Mouse (Mus musculus) hindbrain, embryonic 10.5 days (tissue): ENCODE results near the gene Ndufa12. TPM values are rescaled to one million over a fixed set of nuclear protein-coding genes. Genes with fewer than 3 reads are reported as not detected.
A peak's percentile ranks its signal among the peaks of the same experiment; 100 is the strongest.

ENCODE experiments used
- DNase-seq: peaks from one replicate; pipeline ENCODE4 v3.0.0-alpha.2; 2017; ENCODE audit warnings: low spot score
- H3K27ac ChIP-seq: fragments of 300-500 bp; sonication (generic); 2 replicates; pipeline ENCODE4 v1.5.1; 2016; ENCODE audit warnings: mild to moderate bottlenecking, moderate library complexity
- H3K27me3 ChIP-seq: fragments of 300-500 bp; sonication (generic); 2 replicates; pipeline ENCODE4 v1.6.1; 2016; ENCODE audit warnings: mild to moderate bottlenecking; ENCODE audit not compliant: poor library complexity, insufficient read depth, severe bottlenecking
- H3K36me3 ChIP-seq: fragments of 300-500 bp; sonication (generic); 2 replicates; pipeline ENCODE4 v1.6.1; 2016; ENCODE audit warnings: mild to moderate bottlenecking, moderate library complexity
- H3K4me1 ChIP-seq: fragments of 300-500 bp; sonication (generic); replicated peaks from 2 replicates; pipeline ENCODE4 v1.6.1; 2016; ENCODE audit warnings: mild to moderate bottlenecking
- H3K4me3 ChIP-seq: fragments of 300-500 bp; sonication (generic); 2 replicates; pipeline ENCODE4 v1.5.1; 2016; ENCODE audit warnings: mild to moderate bottlenecking, moderate library complexity
- H3K9me3 ChIP-seq: fragments of 300-500 bp; sonication (generic); 2 replicates; pipeline ENCODE4 v1.6.1; 2016; ENCODE audit warnings: mild to moderate bottlenecking, moderate library complexity
- WGBS: fragments of 180-500 bp; shearing (Covaris S2); methylation state at CpG from one replicate; pipeline ENCODE4 v1.1.7; 2016; 5-methylcytosine and 5-hydroxymethylcytosine counted together
- polyA plus RNA-seq: library from polyadenylated mRNA; unstranded; fragments of >200 nt; fragmentation: Nextera tagmentation; extraction: Ambion mirVana; gene quantifications from 2 replicates; pipeline ENCODE4 v1.2.1, GENCODE M21; 2016

Gene Ndufa12
- polyA plus RNA-seq, 1 experiment from 2014 or later = 616 TPM

GRCm38 (mm10) chr10:94247748-94248349, 49.3 kb downstream of the Ndufa12 start:
- Histone ChIP-seq H3K27me3 (no peaks in the 10 kb centered on the region), H3K36me3 (no peaks in the 10 kb centered on the region), H3K27ac (peak overlapping the region; percentile 8; the same call in 1 of the 2 replicates), H3K4me3 (no peak overlapping the region), H3K4me1 (peaks cover 10% of the 10 kb centered on the region), H3K9me3 (0 out of 2 replicates have a peak, but pooled peaks cover 2% of the 10 kb centered on the region)
- no peak for DNase-seq
- 89% methylated on average over 7 of the region's 7 CpGs for WGBS

GRCm38 (mm10) chr10:94249575-94250456, 51.3 kb downstream of the Ndufa12 start:
- Histone ChIP-seq H3K27ac (peak overlapping the region; percentile 36; the same call in 1 of the 2 replicates), H3K4me1 (peaks cover 10% of the 10 kb centered on the region), H3K36me3 (no peaks in the 10 kb centered on the region), H3K27me3 (no peaks in the 10 kb centered on the region), H3K4me3 (no peak overlapping the region), H3K9me3 (no peaks in the 10 kb centered on the region)
- WGBS = 60% methylated on average over 22 of the region's 22 CpGs
- peak; percentile 45 for DNase-seq

- no peak for DNase-seq
- no peak overlapping the region for H3K27ac ChIP-seq
- no peaks in the 10 kb centered on the region for H3K9me3 ChIP-seq
- H3K4me3 ChIP-seq = no peak overlapping the region
- WGBS = 72% methylated on average over 17 of the region's 17 CpGs
- no peaks in the 10 kb centered on the region for H3K27me3 ChIP-seq
- peaks cover 14% of the 10 kb centered on the region for H3K4me1 ChIP-seq
- H3K36me3 ChIP-seq = no peaks in the 10 kb centered on the region
Measured at GRCm38 (mm10) chr10:94253260-94253807, 54.8 kb downstream of the Ndufa12 start.

DNA sequence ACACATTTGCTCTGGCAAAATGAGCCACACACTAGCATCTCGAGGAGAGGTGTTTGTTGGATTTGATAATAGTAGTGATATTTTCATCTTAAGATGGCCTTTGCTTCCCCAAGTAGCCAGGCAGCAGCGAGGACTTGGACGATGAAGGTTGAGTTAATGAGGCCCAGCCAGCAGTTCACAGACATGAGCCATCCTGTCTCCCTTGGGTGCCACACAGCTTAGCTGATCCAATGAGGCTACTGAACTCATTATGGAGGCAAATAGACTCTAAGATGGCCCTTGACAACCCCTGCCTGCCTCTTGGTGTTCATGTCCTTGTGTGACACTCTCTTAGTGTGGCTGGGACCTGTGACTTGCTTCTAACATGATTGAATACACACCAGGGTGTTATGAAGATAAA, 56.2 kb downstream of the Ndufa12 start:
- no peak for DNase-seq
- no peaks in the 10 kb centered on the region for H3K9me3 ChIP-seq
- no peaks in the 10 kb centered on the region for H3K36me3 ChIP-seq
- WGBS = 82% methylated on average over 3 of the region's 3 CpGs
- no peak overlapping the region for H3K4me3 ChIP-seq
- H3K4me1 ChIP-seq = peaks cover 8% of the 10 kb centered on the region
- H3K27me3 ChIP-seq = no peaks in the 10 kb centered on the region
- no peak overlapping the region for H3K27ac ChIP-seq

GRCm38 (mm10) chr10:94255744-94256143, 57.2 kb downstream of the Ndufa12 start:
- Histone ChIP-seq H3K27ac (no peak overlapping the region), H3K27me3 (no peaks in the 10 kb centered on the region), H3K9me3 (no peaks in the 10 kb centered on the region), H3K4me1 (0 out of 2 replicates have a peak, but pooled peaks cover 4% of the 10 kb centered on the region), H3K36me3 (no peaks in the 10 kb centered on the region), H3K4me3 (no peak overlapping the region)
- no peak for DNase-seq
- 62% methylated on average over 6 of the region's 6 CpGs for WGBS

DNA sequence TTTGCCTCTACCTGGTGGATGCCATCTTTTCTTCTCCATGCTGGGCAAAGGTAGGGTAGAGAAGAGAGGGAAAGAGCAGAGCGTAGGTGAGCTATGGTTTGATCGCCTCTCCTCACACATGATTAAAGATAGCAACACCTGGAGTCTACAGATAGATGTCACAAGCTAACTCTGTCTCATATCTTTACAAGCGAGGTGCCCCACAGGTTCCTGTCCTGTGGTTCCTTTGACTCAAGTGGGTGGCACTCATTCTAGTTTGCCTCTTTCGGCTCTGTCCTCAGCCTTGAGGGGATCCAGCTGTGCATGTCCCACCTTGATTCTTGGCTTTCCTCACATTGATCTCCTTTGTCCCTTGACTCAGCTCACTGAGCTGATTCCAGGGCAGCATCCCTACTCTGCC, 58.0 kb downstream of the Ndufa12 start:
- WGBS = 92% methylated on average over 4 of the region's 4 CpGs

DNA sequence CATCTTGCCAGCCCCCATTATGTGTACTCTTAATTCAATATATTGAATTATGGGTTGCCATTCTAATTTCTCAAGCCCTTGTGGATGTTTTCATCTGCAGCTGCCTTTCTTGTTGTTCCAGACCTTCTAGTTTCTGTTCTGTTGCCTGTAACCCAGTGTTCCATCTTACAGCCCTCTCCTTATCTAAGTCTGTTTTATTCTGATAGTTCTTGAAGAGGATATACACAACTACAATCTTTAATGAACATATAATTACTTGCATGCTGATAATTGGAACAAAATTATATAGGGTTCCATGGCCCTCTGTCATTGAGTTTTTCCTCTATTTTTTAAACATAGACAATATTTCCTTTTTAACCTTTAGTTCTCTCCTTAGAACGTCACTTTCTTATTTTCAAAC, 62.0 kb downstream of the Ndufa12 start:
- Histone ChIP-seq H3K27me3 (no peaks in the 10 kb centered on the region), H3K9me3 (no peaks in the 10 kb centered on the region), H3K36me3 (no peaks in the 10 kb centered on the region), H3K27ac (no peak overlapping the region), H3K4me3 (no peak overlapping the region), H3K4me1 (0 out of 2 replicates have a peak, but pooled peaks cover 4% of the 10 kb centered on the region)
- WGBS = 80% methylated on average over 1 of the region's 1 CpGs
- no peak for DNase-seq

More for the DNA sequence above, 58.0 kb downstream of the Ndufa12 start:
- H3K36me3 ChIP-seq = no peaks in the 10 kb centered on the region
- no peaks in the 10 kb centered on the region for H3K9me3 ChIP-seq
- no peak overlapping the region for H3K27ac ChIP-seq
- no peak for DNase-seq
- H3K4me1 ChIP-seq = 0 out of 2 replicates have a peak, but pooled peaks cover 4% of the 10 kb centered on the region
- no peak overlapping the region for H3K4me3 ChIP-seq
- no peaks in the 10 kb centered on the region for H3K27me3 ChIP-seq

DNA sequence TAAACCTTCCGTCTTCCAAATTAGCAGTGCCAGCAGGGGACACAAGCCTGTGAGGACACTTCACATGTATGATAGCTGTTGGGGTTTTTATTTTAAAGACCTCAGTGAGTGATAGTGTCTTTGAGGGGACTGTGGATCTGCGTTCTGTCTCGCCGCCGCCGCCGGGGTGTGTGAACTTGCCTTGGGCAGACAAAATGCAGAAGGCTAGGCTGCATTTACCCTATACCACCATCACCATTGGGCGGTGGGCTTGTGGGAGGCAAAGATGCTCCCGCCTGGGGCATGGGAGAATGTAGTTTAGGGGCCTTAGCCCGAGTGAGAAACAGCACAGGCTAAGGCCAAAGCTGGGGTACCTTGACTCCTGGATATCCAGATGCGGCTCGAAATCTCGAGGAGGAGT, 64.1 kb downstream of the Ndufa12 start:
- Histone ChIP-seq H3K9me3 (no peaks in the 10 kb centered on the region), H3K4me1 (peaks cover 8% of the 10 kb centered on the region), H3K27me3 (no peaks in the 10 kb centered on the region), H3K27ac (no peak overlapping the region), H3K4me3 (no peak overlapping the region), H3K36me3 (no peaks in the 10 kb centered on the region)
- no peak for DNase-seq
- WGBS = 92% methylated on average over 13 of the region's 13 CpGs

GRCm38 (mm10) chr10:94263211-94263610, 64.7 kb downstream of the Ndufa12 start:
- Histone ChIP-seq H3K9me3 (no peaks in the 10 kb centered on the region), H3K36me3 (no peaks in the 10 kb centered on the region), H3K27ac (no peak overlapping the region), H3K27me3 (no peaks in the 10 kb centered on the region), H3K4me1 (peaks cover 8% of the 10 kb centered on the region), H3K4me3 (no peak overlapping the region)
- 75% methylated on average over 3 of the region's 3 CpGs for WGBS
- DNase-seq = no peak

DNA sequence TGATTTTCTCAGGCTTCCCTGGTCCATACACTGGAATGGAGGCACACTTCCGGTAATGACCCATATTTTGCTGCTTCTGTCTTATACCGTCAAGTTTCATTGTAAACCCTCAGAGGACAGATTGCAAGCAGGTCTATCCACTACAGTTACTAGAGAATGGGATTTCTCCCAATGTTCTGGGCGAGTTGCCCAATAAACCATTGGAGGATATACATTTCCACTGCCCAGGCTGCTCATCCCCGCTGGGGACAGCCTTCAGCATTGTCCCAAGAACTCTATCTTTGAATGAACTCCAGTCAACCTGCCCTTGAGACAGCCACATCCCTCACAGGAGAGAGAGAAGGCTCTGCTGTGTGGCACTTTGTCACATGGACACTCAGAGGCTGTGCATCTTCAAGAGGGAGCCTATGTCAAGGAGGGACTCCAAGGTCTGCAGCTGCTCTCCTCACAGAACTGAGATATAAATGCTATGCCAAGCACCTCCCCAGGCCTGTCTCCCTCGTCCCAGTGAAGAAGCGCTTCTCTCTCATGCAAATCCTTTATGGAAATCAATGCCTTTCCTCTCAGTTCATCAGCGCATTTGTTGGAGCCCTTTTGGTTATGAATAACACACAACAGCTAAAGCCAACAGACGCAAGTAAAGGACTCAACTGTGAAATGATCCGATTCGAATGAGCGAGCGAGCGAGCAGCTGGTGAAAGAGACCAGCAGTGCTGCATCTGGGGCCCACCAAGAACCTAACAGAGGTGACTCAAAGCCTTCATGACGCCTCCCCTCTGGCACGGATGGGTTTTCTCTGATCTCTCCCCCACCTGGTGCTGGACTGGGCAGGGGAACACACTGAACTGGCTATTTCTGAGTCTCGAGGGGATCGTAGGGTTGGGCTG, 67.4 kb downstream of the Ndufa12 start:
- H3K9me3 ChIP-seq = no peaks in the 10 kb centered on the region
- H3K36me3 ChIP-seq = no peaks in the 10 kb centered on the region
- peak overlapping the region; percentile 53 for H3K27ac ChIP-seq
- H3K4me1 ChIP-seq = peaks cover 10% of the 10 kb centered on the region
- no peak for DNase-seq
- 72% methylated on average over 17 of the region's 17 CpGs for WGBS
- no peak overlapping the region for H3K4me3 ChIP-seq
- H3K27me3 ChIP-seq = no peaks in the 10 kb centered on the region
